Mouse (Mus musculus) intestine, embryonic 14.5 days (tissue): Measurements from ENCODE around the gene Mbl1. TPM values are rescaled to one million over a fixed set of nuclear protein-coding genes. Genes with fewer than 3 reads are reported as not detected.

Experiments used
- polyA plus RNA-seq: library from polyadenylated mRNA; unstranded; fragments of >200 nt; fragmentation: Nextera tagmentation; extraction: Ambion mirVana; gene quantifications from 2 replicates; pipeline ENCODE4 v1.2.1, GENCODE M21; 2014

Mbl1 gene
- polyA plus RNA-seq, 1 experiment from 2014 or later: not detected

Other genes starting within 250 kb of the Mbl1 start
- gene Tspan14, start 184.7 kb upstream of the Mbl1 start, polyA plus RNA-seq: 71.4 and 76.1 TPM in 2 replicates
- 46.3 and 46.4 TPM in 2 replicates for gene Fam213a, start 137.7 kb upstream of the Mbl1 start, polyA plus RNA-seq
- not detected in 2 replicates for gene Dydc2, start 82.2 kb upstream of the Mbl1 start, polyA plus RNA-seq
- gene Dydc1, start 78.5 kb upstream of the Mbl1 start, polyA plus RNA-seq: not detected in 2 replicates
- gene Mat1a, start 46.4 kb upstream of the Mbl1 start, polyA plus RNA-seq: 2.0 TPM in 1 of 2 replicates, not detected in the other
- not detected in 2 replicates for gene Sftpa1, start 19.7 kb upstream of the Mbl1 start, polyA plus RNA-seq
- gene Sftpd, start 33.7 kb downstream of the Mbl1 start, polyA plus RNA-seq: not detected in 2 replicates
- gene Gm2832, start 127.3 kb downstream of the Mbl1 start, polyA plus RNA-seq: 0.27 and 0.37 TPM in 2 replicates
- not detected in 2 replicates for gene Gm5798, start 197.2 kb downstream of the Mbl1 start, polyA plus RNA-seq
- not detected in 2 replicates for gene Gm7945, start 234.9 kb downstream of the Mbl1 start, polyA plus RNA-seq